Mouse (Mus musculus) liver, embryonic 11.5 days (tissue): ENCODE data around the gene Mmd2. TPM values are rescaled to one million over a fixed set of nuclear protein-coding genes. Genes with fewer than 3 reads are reported as not detected.

Experiments used
- ATAC-seq: fragments of 200-750 bp; cut with Nextera tagmentation; replicated peaks from 2 replicates; pipeline ENCODE4 v1.8.0; 2017; ENCODE audit warnings: moderate number of reproducible peaks, mild to moderate bottlenecking, moderate TSS enrichment, moderate library complexity; ENCODE audit not compliant: low FRiP score
- DNase-seq: peaks from one replicate; pipeline ENCODE4 v3.0.0-alpha.2; 2017; ENCODE audit warnings: low spot score
- H3K27ac ChIP-seq: fragments of 300-500 bp; sonication (generic); 2 replicates; pipeline ENCODE4 v1.5.1; 2014; ENCODE audit warnings: mild to moderate bottlenecking, low read depth, low read length, control low read depth
- H3K27me3 ChIP-seq: fragments of 300-500 bp; sonication (generic); replicated peaks from 2 replicates; pipeline ENCODE4 v1.6.1; 2014; ENCODE audit warnings: low read length, mixed read lengths; ENCODE audit not compliant: control insufficient read depth, insufficient read depth
- H3K36me3 ChIP-seq: fragments of 300-500 bp; sonication (generic); 2 replicates; pipeline ENCODE4 v1.6.1; 2014; ENCODE audit warnings: mild to moderate bottlenecking, low read length, moderate library complexity, mixed read lengths; ENCODE audit not compliant: control insufficient read depth, insufficient read depth
- H3K4me1 ChIP-seq: fragments of 300-500 bp; sonication (generic); replicated peaks from 2 replicates; pipeline ENCODE4 v1.6.1; 2014; ENCODE audit warnings: low read length, mixed read lengths; ENCODE audit not compliant: control insufficient read depth, insufficient read depth
- H3K4me2 ChIP-seq: fragments of 300-500 bp; sonication (generic); 2 replicates; pipeline ENCODE4 v1.6.1; 2014; ENCODE audit warnings: mild to moderate bottlenecking, control low read depth, moderate library complexity
- H3K4me3 ChIP-seq: fragments of 300-500 bp; sonication (generic); 2 replicates; pipeline ENCODE4 v1.5.1; 2014; ENCODE audit warnings: low read depth, low read length, control low read depth
- H3K9ac ChIP-seq: fragments of 300-500 bp; sonication (generic); 2 replicates; pipeline ENCODE4 v1.6.1; 2014; ENCODE audit warnings: low read depth, low read length, control low read depth
- H3K9me3 ChIP-seq: fragments of 300-500 bp; sonication (generic); 2 replicates; pipeline ENCODE4 v1.6.1; 2016; ENCODE audit warnings: low read length, inconsistent platforms, mixed read lengths; ENCODE audit not compliant: control insufficient read depth
- WGBS: fragments of 180-500 bp; shearing (Covaris S2); extraction: QIAGEN DNeasy Blood & Tissue Kit; methylation state at CpG from one replicate; pipeline ENCODE4 v1.1.7; 2014; 5-methylcytosine and 5-hydroxymethylcytosine counted together
- polyA plus RNA-seq: library from polyadenylated mRNA; unstranded; fragments of >200 nt; fragmentation: Nextera tagmentation; extraction: Ambion mirVana; gene quantifications from 2 replicates; pipeline ENCODE4 v1.2.1, GENCODE M21; 2014

The Mmd2 gene
- polyA plus RNA-seq, 1 experiment from 2014 or later = 20.2 TPM

DNA sequence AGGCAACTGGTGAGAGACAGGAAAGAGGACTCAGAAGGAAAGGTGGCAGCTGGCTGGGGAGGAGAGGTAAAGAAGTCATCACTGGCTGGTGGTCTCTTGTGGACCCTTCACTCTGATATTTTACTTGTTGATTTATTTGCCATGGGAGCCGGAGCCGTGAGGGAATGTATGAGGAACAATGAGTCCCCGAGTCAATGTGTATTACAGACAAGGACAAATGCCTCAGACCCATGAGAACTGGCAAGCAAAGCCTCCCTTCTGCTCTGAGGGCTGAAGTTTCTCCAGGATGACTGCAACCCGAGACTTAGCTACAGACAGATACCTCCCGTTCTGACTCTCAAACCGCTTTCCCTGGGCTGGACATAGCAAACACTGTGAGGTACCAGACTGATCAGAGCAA is 7.7 kb upstream of the Mmd2 start:
- ATAC-seq (no peak), DNase-seq (no peak)
- Histone ChIP-seq H3K4me2 (no peak overlapping the region), H3K4me1 (no peaks in the 10 kb centered on the region), H3K27me3 (no peaks in the 10 kb centered on the region), H3K27ac (no peak overlapping the region), H3K4me3 (no peak overlapping the region), H3K9me3 (no peaks in the 10 kb centered on the region), H3K36me3 (no peaks in the 10 kb centered on the region), H3K9ac (no peak overlapping the region)
- WGBS = 43% methylated on average over 6 of the region's 6 CpGs

DNA sequence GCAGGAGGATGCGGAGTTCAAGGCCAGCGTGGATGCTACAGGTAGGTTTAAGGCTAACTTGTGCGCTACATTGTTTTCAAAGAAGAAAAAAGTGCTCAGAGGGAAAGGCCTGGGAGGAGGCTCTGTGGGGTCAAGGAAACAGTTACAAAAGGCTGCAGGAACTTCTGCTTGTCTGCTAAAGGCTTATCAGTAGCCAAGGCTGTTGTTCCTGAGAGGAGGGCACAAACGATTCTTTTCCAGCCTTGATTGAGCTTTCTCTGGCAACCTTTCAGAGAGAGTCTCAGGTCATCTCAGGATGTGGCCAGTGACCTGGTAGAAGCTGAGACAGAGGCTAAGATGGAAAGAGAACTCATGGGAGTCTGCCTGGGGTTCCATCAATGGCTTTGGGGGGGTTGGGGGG is 7.0 kb upstream of the Mmd2 start:
- H3K4me3 ChIP-seq = no peak overlapping the region
- WGBS = 76% methylated on average over 4 of the region's 4 CpGs
- no peaks in the 10 kb centered on the region for H3K4me1 ChIP-seq
- H3K4me2 ChIP-seq = no peak overlapping the region
- no peaks in the 10 kb centered on the region for H3K27me3 ChIP-seq
- H3K9me3 ChIP-seq = no peaks in the 10 kb centered on the region
- H3K27ac ChIP-seq = no peak overlapping the region
- DNase-seq (no peak), ATAC-seq (no peak)
- H3K36me3 ChIP-seq = no peaks in the 10 kb centered on the region
- no peak overlapping the region for H3K9ac ChIP-seq

GRCm38 (mm10) chr5:142614513-142614912 is 5.9 kb upstream of the Mmd2 start:
- ATAC-seq (peak; percentile 47), DNase-seq (no peak)
- Histone ChIP-seq H3K36me3 (no peaks in the 10 kb centered on the region), H3K27ac (0 out of 2 replicates have a peak overlapping the region, but pooled peaks have one; percentile 26), H3K27me3 (peaks cover 6% of the 10 kb centered on the region; the same call in 1 of the 2 replicates), H3K4me1 (no peaks in the 10 kb centered on the region), H3K4me2 (no peak overlapping the region), H3K9ac (no peak overlapping the region), H3K4me3 (no peak overlapping the region), H3K9me3 (no peaks in the 10 kb centered on the region)
- 66% methylated on average over 3 of the region's 3 CpGs for WGBS

GRCm38 (mm10) chr5:142610362-142610761 is 1.8 kb upstream of the Mmd2 start:
- DNase-seq = no peak
- H3K4me2 ChIP-seq = no peak overlapping the region
- H3K27me3 ChIP-seq = peaks cover 32% of the 10 kb centered on the region
- no peaks in the 10 kb centered on the region for H3K9me3 ChIP-seq
- ATAC-seq = no peak
- H3K27ac ChIP-seq = no peak overlapping the region
- H3K4me1 ChIP-seq = no peaks in the 10 kb centered on the region
- H3K4me3 ChIP-seq = no peak overlapping the region
- H3K36me3 ChIP-seq = no peaks in the 10 kb centered on the region
- H3K9ac ChIP-seq = no peak overlapping the region
- 70% methylated on average over 4 of the region's 4 CpGs for WGBS

DNA sequence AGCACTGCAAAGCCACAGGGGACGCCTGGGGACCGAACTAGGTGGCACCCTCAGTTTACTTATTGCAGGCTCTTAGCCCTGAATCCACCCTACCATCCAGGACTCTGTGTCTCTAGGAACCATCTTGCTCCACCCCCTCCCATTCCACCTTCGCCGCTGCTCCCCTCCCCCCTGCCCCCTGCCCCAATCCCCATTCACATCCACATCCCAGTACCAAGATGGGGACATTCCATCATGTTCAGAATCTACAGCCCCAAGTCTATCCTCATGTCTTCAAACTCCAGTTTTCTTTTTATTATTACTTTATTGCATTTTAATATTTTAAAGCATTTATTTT is 357 bp upstream of the Mmd2 start:
- Histone ChIP-seq H3K4me2 (peak overlapping the region; percentile 53), H3K27ac (no peak overlapping the region), H3K9ac (no peak overlapping the region), H3K27me3 (peaks cover 32% of the 10 kb centered on the region), H3K9me3 (no peaks in the 10 kb centered on the region), H3K4me3 (peak overlapping the region; percentile 50), H3K36me3 (no peaks in the 10 kb centered on the region), H3K4me1 (no peaks in the 10 kb centered on the region)
- 19% methylated on average over 4 of the region's 4 CpGs for WGBS
- DNase-seq = no peak
- no peak for ATAC-seq

- no peaks in the 10 kb centered on the region for H3K36me3 ChIP-seq
- peak overlapping the region; percentile 10; the same call in 1 of the 2 replicates for H3K4me2 ChIP-seq
Measured at GRCm38 (mm10) chr5:142605288-142605687, 3.3 kb downstream of the Mmd2 start.

DNA sequence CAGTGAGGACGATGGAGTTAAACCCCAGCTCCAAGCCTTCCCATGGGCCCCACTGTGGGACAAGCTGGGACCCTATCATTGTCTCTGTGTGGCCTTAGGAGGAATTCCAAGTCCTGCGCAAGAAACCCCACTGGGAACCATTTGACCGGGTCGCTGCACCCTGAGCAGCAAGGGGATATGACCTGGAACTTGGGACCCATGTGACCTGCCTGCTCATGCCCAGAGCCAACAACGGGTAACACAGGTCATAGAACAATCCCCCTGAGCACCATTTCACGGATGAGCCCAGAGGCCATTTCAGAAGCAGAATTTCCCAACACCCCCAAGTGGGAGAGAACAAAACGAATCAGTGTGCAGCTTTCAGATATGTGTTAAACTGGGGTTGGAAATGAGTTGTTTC is 4.2 kb downstream of the Mmd2 start:
- DNase-seq = no peak
- H3K27me3 ChIP-seq = peaks cover 24% of the 10 kb centered on the region
- H3K27ac ChIP-seq = no peak overlapping the region
- no peak overlapping the region for H3K4me2 ChIP-seq
- no peaks in the 10 kb centered on the region for H3K36me3 ChIP-seq
- no peak for ATAC-seq
- no peaks in the 10 kb centered on the region for H3K4me1 ChIP-seq
- no peak overlapping the region for H3K4me3 ChIP-seq
- H3K9ac ChIP-seq = no peak overlapping the region
- no peaks in the 10 kb centered on the region for H3K9me3 ChIP-seq
- 74% methylated on average over 7 of the region's 7 CpGs for WGBS

More at GRCm38 (mm10) chr5:142605288-142605687, 3.3 kb downstream of the Mmd2 start:
- ATAC-seq (no peak), DNase-seq (no peak)
- no peak overlapping the region for H3K9ac ChIP-seq
- H3K9me3 ChIP-seq = no peaks in the 10 kb centered on the region
- no peak overlapping the region for H3K4me3 ChIP-seq
- no peak overlapping the region for H3K27ac ChIP-seq
- 86% methylated on average over 12 of the region's 12 CpGs for WGBS
- H3K27me3 ChIP-seq = peaks cover 32% of the 10 kb centered on the region
- H3K4me1 ChIP-seq = no peaks in the 10 kb centered on the region

- Histone ChIP-seq H3K36me3 (no peaks in the 10 kb centered on the region), H3K27me3 (no peaks in the 10 kb centered on the region), H3K9me3 (no peaks in the 10 kb centered on the region), H3K4me2 (no peak overlapping the region), H3K4me3 (no peak overlapping the region), H3K4me1 (no peaks in the 10 kb centered on the region), H3K9ac (no peak overlapping the region), H3K27ac (peak overlapping the region; percentile 66)
- peak; percentile 83 for ATAC-seq
- DNase-seq = no peak
- WGBS = 58% methylated on average over 6 of the region's 6 CpGs
Measured at GRCm38 (mm10) chr5:142597648-142598390, 10.8 kb downstream of the Mmd2 start.

DNA sequence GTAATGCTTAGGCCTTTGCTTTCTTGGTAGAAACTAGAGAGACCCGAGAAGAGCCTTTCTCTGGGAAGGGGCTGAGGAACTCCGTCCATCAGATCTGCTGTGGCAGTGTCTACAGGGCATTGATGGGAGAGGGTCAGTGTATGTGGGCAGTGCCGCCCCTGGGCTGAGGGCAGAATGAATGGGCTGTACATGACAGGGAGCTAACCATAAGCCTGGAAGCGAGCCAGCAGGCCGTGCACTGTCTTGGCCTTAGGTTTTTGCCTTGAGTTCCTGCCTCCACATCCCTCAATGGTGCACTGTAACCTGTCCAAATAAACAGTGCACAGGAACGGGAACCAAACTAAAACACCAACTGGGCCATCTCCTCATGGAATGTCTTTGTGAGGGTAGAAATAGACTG is 11.9 kb downstream of the Mmd2 start:
- WGBS = 77% methylated on average over 6 of the region's 6 CpGs
- H3K27me3 ChIP-seq = no peaks in the 10 kb centered on the region
- no peaks in the 10 kb centered on the region for H3K4me1 ChIP-seq
- no peaks in the 10 kb centered on the region for H3K9me3 ChIP-seq
- DNase-seq (no peak), ATAC-seq (no peak)
- no peak overlapping the region for H3K27ac ChIP-seq
- no peak overlapping the region for H3K9ac ChIP-seq
- no peak overlapping the region for H3K4me3 ChIP-seq
- no peak overlapping the region for H3K4me2 ChIP-seq
- no peaks in the 10 kb centered on the region for H3K36me3 ChIP-seq
